Mouse (Mus musculus) ES-Bruce4 (cell line): ENCODE measurements around the gene Gm49342. TPM values are rescaled to one million over a fixed set of nuclear protein-coding genes. Genes with fewer than 3 reads are reported as not detected.

Experiments used
- H3K27ac ChIP-seq: 2 replicates; pipeline ENCODE4 v1.5.1; 2012; ENCODE audit warnings: low read length, inconsistent platforms; ENCODE audit not compliant: insufficient read depth
- H3K27me3 ChIP-seq: 2 replicates; pipeline ENCODE4 v1.6.1; 2012; ENCODE audit warnings: mild to moderate bottlenecking, low read length, inconsistent platforms; ENCODE audit not compliant: control insufficient read depth, poor library complexity, insufficient read depth, severe bottlenecking
- H3K36me3 ChIP-seq: 2 replicates; pipeline ENCODE4 v1.6.1; 2012; ENCODE audit warnings: inconsistent platforms, mild to moderate bottlenecking, low read length, moderate library complexity; ENCODE audit not compliant: control insufficient read depth, poor library complexity, insufficient read depth, severe bottlenecking
- H3K4me1 ChIP-seq: one replicate; pipeline ENCODE4 v1.8.1; 2011; ENCODE audit warnings: low read length; ENCODE audit not compliant: control insufficient read depth, insufficient read depth
- H3K4me3 ChIP-seq: 2 replicates; pipeline ENCODE4 v1.5.1; 2011; ENCODE audit warnings: low read depth, mild to moderate bottlenecking, low read length
- H3K9ac ChIP-seq: 2 replicates; pipeline ENCODE4 v1.6.1; 2012; ENCODE audit warnings: low read depth, mild to moderate bottlenecking, inconsistent platforms; ENCODE audit not compliant: poor library complexity, severe bottlenecking
- H3K9me3 ChIP-seq: replicated peaks from 2 replicates; pipeline ENCODE4 v1.6.1; 2012; ENCODE audit warnings: mild to moderate bottlenecking, low read length, inconsistent platforms; ENCODE audit not compliant: control insufficient read depth, poor library complexity, insufficient read depth, severe bottlenecking
- CTCF ChIP-seq: IDR thresholded peaks from one replicate; pipeline ENCODE4 v1.8.1; 2011; ENCODE audit warnings: low read depth, low read length
- EP300 ChIP-seq: IDR thresholded peaks from 2 replicates; pipeline ENCODE4 v1.6.1; 2011; ENCODE audit warnings: low read depth, low read length; ENCODE audit not compliant: insufficient read depth
- POLR2A ChIP-seq: IDR thresholded peaks from one replicate; pipeline ENCODE4 v1.8.1; 2011; ENCODE audit warnings: low read length; ENCODE audit not compliant: insufficient read depth
- polyA plus RNA-seq: library from polyadenylated mRNA; stranded (reverse); fragments of >200 nt; gene quantifications from 2 replicates; pipeline ENCODE4 v1.2.4, GENCODE M21; 2011; ENCODE audit warnings: low read depth; ENCODE audit not compliant: missing spikeins, insufficient read depth, insufficient read length

The Gm49342 gene
- polyA plus RNA-seq, 1 experiment = 24.9 TPM

DNA sequence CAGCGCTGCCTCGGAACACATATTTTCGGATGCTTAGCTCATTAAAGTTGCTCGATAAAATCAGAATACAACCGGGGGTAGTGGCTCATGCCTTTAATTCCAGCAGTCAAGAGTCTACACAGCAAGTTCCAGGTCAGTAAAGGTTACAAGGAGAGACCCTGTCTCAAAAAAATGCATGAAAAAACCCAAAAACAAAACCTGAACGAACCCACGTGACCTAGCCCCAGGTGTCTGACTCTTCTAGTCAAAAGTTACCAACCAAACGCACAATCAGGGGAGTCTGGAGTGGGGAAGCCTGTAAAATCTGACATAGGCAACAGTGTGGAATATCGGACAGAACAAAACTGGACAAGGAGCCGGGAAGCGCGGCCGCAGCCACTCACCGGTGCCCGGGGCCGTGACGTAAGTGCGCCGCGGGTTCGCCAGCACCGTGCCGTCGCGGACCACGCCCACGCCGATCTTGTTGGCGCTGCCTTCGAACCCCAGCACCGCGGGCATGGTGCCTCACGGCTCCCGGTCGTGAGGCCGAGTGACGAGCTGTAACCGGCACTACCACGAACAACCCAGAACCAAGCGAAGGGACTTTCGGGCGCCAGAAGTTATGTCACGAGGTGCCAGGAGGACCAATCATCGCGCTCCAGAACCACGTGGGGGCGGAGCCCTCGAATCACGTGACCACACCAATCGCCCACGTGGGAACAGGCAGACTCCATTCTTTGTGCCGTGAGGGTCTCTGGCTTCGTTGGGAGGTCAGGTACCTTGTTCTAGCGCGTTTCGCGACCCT lies 19.8 kb upstream of the Gm49342 start, which contains the start of the genes Osgep and Apex1:
Osgep (minus strand) TSS at position 613 of the 784 bp plus-strand sequence.
Apex1 (plus strand) TSS at position 688 of the 784 bp plus-strand sequence.
- peaks cover 45% of the 10 kb centered on the region for H3K36me3 ChIP-seq
- TF ChIP-seq CTCF = no peak
- peak; percentile 83 for TF ChIP-seq POLR2A
- TF ChIP-seq EP300 = peak; percentile 54; the same call in 1 of the 2 replicates
- H3K9me3 ChIP-seq = no peaks in the 10 kb centered on the region
- peak within 1 kb of the TSS; percentile 72 for H3K27ac ChIP-seq
- peak within 1 kb of the TSS; percentile 69 for H3K4me3 ChIP-seq
- no peaks in the 10 kb centered on the region for H3K27me3 ChIP-seq
- no peaks in the 10 kb centered on the region for H3K4me1 ChIP-seq
- H3K9ac ChIP-seq = peak within 1 kb of the TSS; percentile 74

- Histone ChIP-seq H3K9me3 (no peaks in the 10 kb centered on the region), H3K4me3 (peak overlapping the region; percentile 69), H3K9ac (peak overlapping the region; percentile 74), H3K27ac (peak overlapping the region; percentile 64), H3K36me3 (peaks cover 46% of the 10 kb centered on the region), H3K27me3 (no peaks in the 10 kb centered on the region), H3K4me1 (no peaks in the 10 kb centered on the region)
- no peak for TF ChIP-seq POLR2A
- TF ChIP-seq EP300 = no peak
- TF ChIP-seq CTCF = no peak
Observed at GRCm38 (mm10) chr14:50925111-50925920, 19.0 kb upstream of the Gm49342 start.

GRCm38 (mm10) chr14:50927366-50927765 lies 17.0 kb upstream of the Gm49342 start:
- no peaks in the 10 kb centered on the region for H3K27me3 ChIP-seq
- H3K4me3 ChIP-seq = no peak overlapping the region
- H3K27ac ChIP-seq = peak overlapping the region; percentile 12; the same call in 1 of the 2 replicates
- peaks cover 38% of the 10 kb centered on the region for H3K36me3 ChIP-seq
- TF ChIP-seq POLR2A = no peak
- TF ChIP-seq CTCF = no peak
- no peak for TF ChIP-seq EP300
- no peak overlapping the region for H3K9ac ChIP-seq
- no peaks in the 10 kb centered on the region for H3K4me1 ChIP-seq
- H3K9me3 ChIP-seq = no peaks in the 10 kb centered on the region

DNA sequence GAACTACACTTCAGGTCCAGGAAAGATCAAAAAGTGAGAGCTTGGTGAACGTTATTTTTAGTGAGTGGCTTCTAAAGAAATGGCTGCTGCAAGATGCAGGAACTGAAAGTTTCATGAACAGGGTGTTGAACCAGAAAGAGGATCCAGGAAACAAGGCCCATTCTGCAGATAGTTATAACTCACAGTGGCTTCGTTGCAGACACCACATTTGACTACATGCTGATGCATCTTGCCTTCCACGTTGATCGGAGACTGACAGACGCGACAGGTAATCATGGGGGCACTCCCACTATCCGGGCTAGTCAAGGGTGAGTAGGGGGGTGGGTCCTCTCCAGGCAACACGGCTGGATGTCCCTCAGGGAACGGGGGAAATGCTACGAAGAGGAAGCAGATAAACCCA lies 14.4 kb upstream of the Gm49342 start:
- Histone ChIP-seq H3K27ac (peak overlapping the region; percentile 66), H3K4me1 (no peaks in the 10 kb centered on the region), H3K9me3 (no peaks in the 10 kb centered on the region), H3K9ac (peak overlapping the region; percentile 73), H3K4me3 (peak overlapping the region; percentile 70), H3K27me3 (no peaks in the 10 kb centered on the region), H3K36me3 (peaks cover 38% of the 10 kb centered on the region)
- TF ChIP-seq EP300 (no peak), CTCF (no peak), POLR2A (no peak)

DNA sequence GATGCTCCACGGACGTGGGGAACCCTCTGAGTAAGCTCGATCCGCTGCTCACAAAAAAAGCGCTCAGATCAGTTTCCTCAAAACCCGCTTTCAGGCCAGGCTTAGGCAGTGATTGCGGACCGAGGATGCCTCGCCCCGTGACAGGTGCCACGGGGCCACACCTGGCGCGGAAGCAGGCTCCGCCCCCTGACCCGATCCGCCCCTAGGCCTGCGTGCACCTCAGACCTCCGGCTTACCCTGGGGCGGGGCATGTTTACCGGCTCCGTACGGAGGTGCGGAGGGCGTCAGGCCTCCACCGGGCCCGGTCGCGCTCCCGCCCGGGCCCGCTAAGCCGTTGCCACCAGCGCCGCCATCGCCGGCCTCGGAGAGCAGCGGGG lies 14.0 kb upstream of the Gm49342 start:
- Histone ChIP-seq H3K4me1 (no peaks in the 10 kb centered on the region), H3K9ac (peak overlapping the region; percentile 73), H3K27ac (peak overlapping the region; percentile 66), H3K27me3 (no peaks in the 10 kb centered on the region), H3K4me3 (peak overlapping the region; percentile 70), H3K9me3 (no peaks in the 10 kb centered on the region), H3K36me3 (peaks cover 38% of the 10 kb centered on the region)
- no peak for TF ChIP-seq POLR2A
- no peak for TF ChIP-seq CTCF
